Mouse (Mus musculus) activated CD4-positive, CD25-positive, alpha-beta regulatory T cell, adult 4 months (primary cell): ENCODE data around the gene Glp2r. TPM values are rescaled to one million over a fixed set of nuclear protein-coding genes. Genes with fewer than 3 reads are reported as not detected.

Source experiments
- ATAC-seq: one replicate; pipeline ENCODE4 v1.8.0; 2017
- polyA plus RNA-seq, 2 experiments: library from polyadenylated mRNA; unstranded; fragments of 100-300 nt; shearing (Covaris generic); gene quantifications; one replicate each; pipeline ENCODE4 v1.2.1; 2017

The Glp2r gene
- polyA plus RNA-seq, 2 experiments from 2014 or later = not detected

GRCm38 (mm10) chr11:67632906-67633305 is 138.0 kb downstream of the Glp2r start:
- ATAC-seq = no peak

DNA sequence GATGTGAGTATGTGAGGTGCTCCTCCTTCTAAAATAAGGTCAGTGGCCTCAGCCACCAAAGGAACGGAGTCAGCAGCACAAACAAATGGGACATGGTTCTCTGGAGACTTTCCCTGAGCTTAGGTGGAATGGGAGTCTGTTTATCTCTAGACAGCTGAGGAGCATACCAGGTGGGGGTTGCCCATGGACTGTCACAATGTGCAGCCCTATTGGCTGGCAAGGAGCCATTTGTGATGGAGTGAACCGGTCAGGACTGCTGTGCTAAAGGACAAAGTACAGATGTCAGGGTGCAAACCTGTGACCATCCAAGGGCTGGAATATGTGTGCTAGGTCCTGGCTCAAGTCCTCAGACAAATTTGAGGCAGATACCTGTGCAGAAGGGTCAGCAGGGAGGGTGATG is 142.4 kb downstream of the Glp2r start:
- no peak for ATAC-seq

DNA sequence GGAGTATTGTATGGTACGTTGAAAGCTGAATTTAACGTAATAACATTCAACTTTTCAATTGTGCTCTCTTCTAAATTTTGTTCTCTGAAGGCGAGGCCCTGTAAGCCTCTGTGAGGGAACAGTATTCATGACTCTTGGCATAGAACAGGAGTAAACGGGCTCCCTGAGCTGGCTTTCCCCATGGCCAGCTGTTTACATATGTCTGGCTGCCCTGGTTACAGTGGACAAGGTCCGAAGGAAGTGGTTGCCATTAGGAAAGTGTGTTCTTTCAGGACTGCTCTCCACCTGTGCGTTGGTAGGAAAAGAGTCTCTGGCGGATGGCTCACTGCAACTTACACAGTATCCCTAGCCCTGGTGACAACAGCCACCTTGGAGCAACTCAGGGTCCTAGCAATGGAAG is 143.8 kb downstream of the Glp2r start:
- no peak for ATAC-seq

- ATAC-seq = no peak
Measured at GRCm38 (mm10) chr11:67622340-67622739, 148.6 kb downstream of the Glp2r start.

GRCm38 (mm10) chr11:67616557-67617239 is 154.3 kb downstream of the Glp2r start:
- ATAC-seq = no peak

GRCm38 (mm10) chr11:67612158-67612839 is 158.7 kb downstream of the Glp2r start:
- ATAC-seq = no peak

Other genes starting within 250 kb of the Glp2r start
- not detected for gene Rcvrn, start 75.8 kb downstream of the Glp2r start, polyA plus RNA-seq
- not detected for gene Gsg1l2, start 3.5 kb upstream of the Glp2r start, polyA plus RNA-seq
- gene Dhrs7c, start 27.0 kb upstream of the Glp2r start, polyA plus RNA-seq = not detected
- gene Usp43, start 151.0 kb upstream of the Glp2r start, polyA plus RNA-seq = not detected
- not detected for gene Cfap52, start 194.5 kb upstream of the Glp2r start, polyA plus RNA-seq
- gene Stx8, start 195.0 kb upstream of the Glp2r start, polyA plus RNA-seq = 10 to 100 TPM; 58.8 to 83.5 TPM